Mouse (Mus musculus) hindbrain, postnatal 0 days (tissue): ENCODE measurements around the gene Olfr1328. TPM values are rescaled to one million over a fixed set of nuclear protein-coding genes. Genes with fewer than 3 reads are reported as not detected.
A peak's percentile ranks its signal among the peaks of the same experiment; 100 is the strongest.
"Not testable (repeated sequence)": the region's sequence is repeated elsewhere in the genome, so short reads cannot be mapped to it uniquely, and the experiment has no call there.

Source experiments
- ATAC-seq: fragments of 200-750 bp; cut with Nextera tagmentation; 2 replicates; pipeline ENCODE4 v1.8.0; 2017; ENCODE audit warnings: mild to moderate bottlenecking, moderate TSS enrichment, moderate library complexity
- DNase-seq: peaks from one replicate; pipeline ENCODE4 v3.0.0-alpha.2; 2015; ENCODE audit warnings: low spot score
- H3K27ac ChIP-seq: fragments of 300-500 bp; sonication (generic); 2 replicates; pipeline ENCODE4 v1.5.1; 2014; ENCODE audit warnings: mild to moderate bottlenecking
- H3K27me3 ChIP-seq: fragments of 300-500 bp; sonication (generic); 2 replicates; pipeline ENCODE4 v1.6.1; 2014; ENCODE audit warnings: low read length, mixed read lengths; ENCODE audit not compliant: insufficient read depth
- H3K36me3 ChIP-seq: fragments of 300-500 bp; sonication (generic); 2 replicates; pipeline ENCODE4 v1.6.1; 2014; ENCODE audit warnings: low read length, mixed read lengths; ENCODE audit not compliant: insufficient read depth
- H3K4me1 ChIP-seq: fragments of 300-500 bp; sonication (generic); 2 replicates; pipeline ENCODE4 v1.6.1; 2014; ENCODE audit warnings: antibody characterized with exemption, low read length, mixed read lengths; ENCODE audit not compliant: insufficient read depth
- H3K4me2 ChIP-seq: fragments of 300-500 bp; sonication (generic); 2 replicates; pipeline ENCODE4 v1.6.1; 2014; ENCODE audit warnings: low read depth, mild to moderate bottlenecking, low read length, moderate library complexity, mixed read lengths
- H3K4me3 ChIP-seq: fragments of 300-500 bp; sonication (generic); 2 replicates; pipeline ENCODE4 v1.5.1; 2014; ENCODE audit warnings: low read length
- H3K9ac ChIP-seq: fragments of 300-500 bp; sonication (generic); replicated peaks from 2 replicates; pipeline ENCODE4 v1.6.1; 2014; ENCODE audit warnings: mild to moderate bottlenecking, low read length, moderate library complexity, mixed read lengths
- H3K9me3 ChIP-seq: fragments of 300-500 bp; sonication (generic); 2 replicates; pipeline ENCODE4 v1.6.1; 2016; ENCODE audit warnings: low read length, mixed read lengths
- CTCF ChIP-seq: IDR thresholded peaks from 2 replicates; pipeline ENCODE4 v1.5.1; 2016; ENCODE audit warnings: antibody characterized with exemption, control low read depth, low read depth
- WGBS: fragments of 180-500 bp; shearing (Covaris S2); extraction: QIAGEN DNeasy Blood & Tissue Kit; methylation state at CpG from one replicate; pipeline ENCODE4 v1.1.7; 2014; 5-methylcytosine and 5-hydroxymethylcytosine counted together
- polyA plus RNA-seq: library from polyadenylated mRNA; unstranded; fragments of >200 nt; fragmentation: Nextera tagmentation; extraction: Ambion mirVana; gene quantifications from 2 replicates; pipeline ENCODE4 v1.2.1, GENCODE M21; 2015
- total RNA-seq: library from RNA; depleted of rRNA; stranded (reverse); fragments of >200 nt; gene quantifications from 2 replicates; pipeline ENCODE4 v1.2.3, GENCODE M21; 2014; rRNA removed

Olfr1328 gene
- total RNA-seq (not detected in 2 replicates), polyA plus RNA-seq (not detected in 2 replicates)

DNA sequence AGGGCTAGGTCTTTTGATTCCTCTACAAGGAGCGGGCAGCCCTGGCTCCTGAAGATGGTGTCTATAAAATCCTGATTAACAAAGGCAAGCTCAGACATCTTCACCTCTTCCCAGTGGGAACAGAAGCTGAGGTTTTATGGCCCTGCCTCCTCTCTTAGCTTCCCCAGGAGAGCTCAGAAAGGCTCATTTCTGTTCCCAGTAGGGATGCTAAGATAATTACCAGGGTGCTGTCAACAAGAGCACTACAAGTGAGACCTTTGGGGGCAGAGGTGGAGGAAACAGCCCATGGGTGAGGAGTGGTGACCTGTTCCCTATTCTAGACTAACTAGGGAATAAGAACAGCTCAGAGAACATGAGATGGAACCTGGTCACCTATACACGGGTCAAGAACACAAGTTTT, at the start of gene Olfr1328:
Gene Olfr1328 (minus strand): TSS at position 101 of the 400 bp plus-strand sequence.
- Histone ChIP-seq H3K4me2 (no peak within 1 kb of the TSS), H3K27me3 (no peaks in the 10 kb centered on the region), H3K27ac (no peak within 1 kb of the TSS), H3K36me3 (no peaks in the 10 kb centered on the region), H3K4me1 (no peaks in the 10 kb centered on the region), H3K4me3 (no peak within 1 kb of the TSS), H3K9ac (no peak within 1 kb of the TSS), H3K9me3 (no peaks in the 10 kb centered on the region)
- DNase-seq (no peak), ATAC-seq (no peak)
- no peak for TF ChIP-seq CTCF
- WGBS: 84% methylated on average over 2 of the region's 2 CpGs

DNA sequence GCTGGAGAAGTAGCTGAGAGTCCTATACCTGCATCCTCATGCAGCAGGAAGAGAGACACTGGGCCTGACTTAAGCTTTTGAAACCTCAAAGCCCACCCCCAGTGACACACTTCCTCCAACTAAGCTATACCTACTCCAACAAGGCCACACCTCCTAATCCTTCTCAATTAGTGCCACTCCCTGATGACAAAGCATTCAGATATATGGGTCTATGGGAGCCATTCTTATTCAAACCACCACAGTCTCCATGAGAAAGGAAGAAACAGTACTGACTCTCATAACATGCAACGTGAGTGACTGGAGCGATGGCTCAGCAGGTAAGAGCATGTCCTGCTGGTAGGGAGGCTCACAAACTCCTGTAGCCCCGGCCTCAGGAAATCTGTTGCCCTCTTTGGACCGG, 46.9 kb upstream of the Olfr1328 start:
- H3K27me3 ChIP-seq: no peaks in the 10 kb centered on the region
- no peaks in the 10 kb centered on the region for H3K36me3 ChIP-seq
- no peaks in the 10 kb centered on the region for H3K9me3 ChIP-seq
- no peak overlapping the region for H3K27ac ChIP-seq
- no peak for TF ChIP-seq CTCF
- 85% methylated on average over 4 of the region's 4 CpGs for WGBS
- no peak overlapping the region for H3K4me2 ChIP-seq
- ATAC-seq: no peak
- H3K4me3 ChIP-seq: no peak overlapping the region
- H3K4me1 ChIP-seq: no peaks in the 10 kb centered on the region
- DNase-seq: no peak
- H3K9ac ChIP-seq: no peak overlapping the region

DNA sequence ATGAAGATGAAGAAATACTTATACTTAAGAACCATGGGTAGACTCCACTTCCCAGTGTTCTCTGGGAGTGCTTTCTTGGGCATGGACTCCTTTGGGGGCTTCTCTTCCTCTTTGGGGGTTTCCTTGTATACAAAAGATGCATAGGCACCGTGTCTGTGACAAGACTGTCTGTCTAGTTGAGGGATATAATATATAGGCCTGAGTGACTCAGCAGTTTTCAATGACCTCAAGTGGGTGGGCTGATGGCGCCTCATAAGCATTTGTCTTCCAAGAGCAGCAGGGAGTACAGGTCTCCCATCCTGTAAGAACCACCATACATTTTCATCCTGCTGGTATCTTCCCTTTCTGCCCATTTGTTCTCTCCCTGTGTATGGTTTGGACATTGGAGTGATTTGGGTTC, 34.9 kb upstream of the Olfr1328 start:
- no peak for TF ChIP-seq CTCF
- Histone ChIP-seq H3K4me3 (no peak overlapping the region), H3K36me3 (no peaks in the 10 kb centered on the region), H3K27ac (no peak overlapping the region), H3K9me3 (no peaks in the 10 kb centered on the region), H3K4me1 (no peaks in the 10 kb centered on the region), H3K9ac (no peak overlapping the region), H3K4me2 (no peak overlapping the region), H3K27me3 (no peaks in the 10 kb centered on the region)
- DNase-seq (no peak), ATAC-seq (no peak)
- 82% methylated on average over 2 of the region's 2 CpGs for WGBS

DNA sequence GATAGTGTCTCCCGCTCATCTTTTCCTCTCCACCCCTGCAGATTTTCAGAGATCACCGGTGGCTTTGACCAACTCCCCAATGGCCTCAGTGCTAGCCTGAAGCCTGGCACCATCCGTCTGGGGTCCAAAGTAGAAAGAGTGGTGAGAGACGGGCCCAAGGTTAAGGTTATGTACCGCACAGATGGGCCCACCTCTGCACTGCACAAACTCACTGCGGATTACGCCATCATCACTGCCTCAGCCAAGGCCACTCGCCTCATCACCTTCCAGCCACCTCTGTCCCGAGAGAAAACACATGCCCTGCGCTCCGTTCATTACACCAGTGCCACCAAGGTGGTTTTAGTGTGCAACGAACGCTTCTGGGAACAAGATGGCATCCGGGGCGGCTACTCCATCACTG, 29.3 kb upstream of the Olfr1328 start:
- ATAC-seq: no peak
- Histone ChIP-seq H3K27ac (no peak overlapping the region), H3K9me3 (no peaks in the 10 kb centered on the region), H3K4me3 (no peak overlapping the region), H3K27me3 (no peaks in the 10 kb centered on the region), H3K4me2 (no peak overlapping the region), H3K4me1 (no peaks in the 10 kb centered on the region), H3K9ac (no peak overlapping the region), H3K36me3 (no peaks in the 10 kb centered on the region)
- no peak for TF ChIP-seq CTCF
- no peak for DNase-seq
- 93% methylated on average over 15 of the region's 15 CpGs for WGBS

DNA sequence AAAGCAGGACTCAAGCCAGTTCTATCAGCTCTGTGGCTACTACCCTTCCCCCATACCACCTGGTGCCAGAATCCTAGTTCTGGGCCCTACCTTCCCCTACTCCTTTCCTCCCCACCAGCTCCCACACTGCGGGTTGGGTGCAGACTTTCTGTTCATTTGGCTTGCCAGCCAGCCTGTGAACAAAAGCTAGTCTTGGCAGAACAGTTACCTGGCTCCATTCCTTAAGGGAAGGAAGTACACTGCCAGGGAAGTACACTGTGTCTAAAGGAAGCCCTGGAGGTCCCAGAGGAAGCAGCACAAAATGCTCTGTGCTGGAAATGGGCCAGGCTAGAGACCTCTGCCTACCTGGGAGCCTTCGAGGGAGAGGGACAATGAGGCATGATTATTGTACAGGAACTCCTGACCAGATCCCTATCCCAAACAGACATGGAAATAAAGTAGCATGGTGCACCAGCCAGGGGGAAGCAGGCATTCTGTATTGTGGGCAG, 22.8 kb upstream of the Olfr1328 start, which contains the start of gene Lao1:
Gene Lao1 (plus strand): TSS at position 438 of the 488 bp plus-strand sequence.
- H3K9me3 ChIP-seq: no peaks in the 10 kb centered on the region
- DNase-seq (peak; percentile 39), ATAC-seq (peak; percentile 47; the same call in 1 of the 2 replicates)
- no peak within 1 kb of the TSS for H3K9ac ChIP-seq
- no peaks in the 10 kb centered on the region for H3K36me3 ChIP-seq
- no peak within 1 kb of the TSS for H3K4me3 ChIP-seq
- no peak within 1 kb of the TSS for H3K4me2 ChIP-seq
- H3K27ac ChIP-seq: no peak within 1 kb of the TSS
- WGBS: 65% methylated on average over 2 of the region's 2 CpGs
- TF ChIP-seq CTCF: no peak
- no peaks in the 10 kb centered on the region for H3K4me1 ChIP-seq
- H3K27me3 ChIP-seq: no peaks in the 10 kb centered on the region

DNA sequence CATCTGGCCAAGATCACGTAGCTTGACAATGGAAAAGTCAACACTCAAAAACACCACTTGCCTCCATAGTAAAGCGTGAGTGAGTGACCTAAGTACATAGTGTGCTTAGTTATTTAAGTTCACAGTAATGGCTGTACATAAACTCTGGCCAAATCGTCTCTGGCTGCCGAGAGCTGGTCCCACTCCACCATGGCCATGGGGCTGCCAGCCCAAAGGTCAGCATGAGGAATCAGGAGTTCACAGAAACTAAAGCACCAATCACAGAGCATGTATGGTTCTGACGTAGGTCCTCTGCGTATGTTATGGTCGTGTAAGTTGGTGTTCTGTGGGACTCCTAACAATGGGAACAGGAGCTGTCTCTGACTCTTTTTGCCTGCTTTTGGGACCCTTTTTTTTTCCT, 20.4 kb upstream of the Olfr1328 start:
- Histone ChIP-seq H3K4me1 (no peaks in the 10 kb centered on the region), H3K4me2 (no peak overlapping the region), H3K27ac (no peak overlapping the region), H3K27me3 (no peaks in the 10 kb centered on the region), H3K9me3 (no peaks in the 10 kb centered on the region), H3K4me3 (no peak overlapping the region), H3K36me3 (no peaks in the 10 kb centered on the region), H3K9ac (no peak overlapping the region)
- WGBS: 86% methylated on average over 7 of the region's 7 CpGs
- ATAC-seq (no peak), DNase-seq (no peak)
- no peak for TF ChIP-seq CTCF

DNA sequence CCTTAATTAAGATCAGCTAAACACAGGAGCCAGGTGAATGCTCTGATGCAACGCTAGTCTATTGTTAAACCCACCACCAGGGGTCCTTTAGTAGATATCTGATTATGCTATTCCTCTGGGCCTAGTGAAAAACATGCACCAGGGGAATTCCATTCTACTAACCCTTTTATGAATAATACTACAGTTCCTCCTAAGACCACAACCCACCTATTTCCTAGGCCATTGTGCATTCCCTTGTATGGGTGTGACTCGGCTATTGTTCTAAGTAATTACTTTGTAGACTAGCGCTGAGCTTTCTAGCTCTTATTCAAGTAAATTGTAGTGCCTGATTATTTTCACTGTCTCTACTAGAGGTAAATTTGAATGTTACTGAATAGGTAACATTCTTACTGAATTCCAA, 7.1 kb downstream of the Olfr1328 start:
- H3K9me3 ChIP-seq, H3K4me3 ChIP-seq, H3K4me1 ChIP-seq, H3K27me3 ChIP-seq, H3K4me2 ChIP-seq, DNase-seq, H3K27ac ChIP-seq, H3K36me3 ChIP-seq, ATAC-seq, H3K9ac ChIP-seq: not testable (repeated sequence)
- 77% methylated on average over 3 of the region's 3 CpGs for WGBS

DNA sequence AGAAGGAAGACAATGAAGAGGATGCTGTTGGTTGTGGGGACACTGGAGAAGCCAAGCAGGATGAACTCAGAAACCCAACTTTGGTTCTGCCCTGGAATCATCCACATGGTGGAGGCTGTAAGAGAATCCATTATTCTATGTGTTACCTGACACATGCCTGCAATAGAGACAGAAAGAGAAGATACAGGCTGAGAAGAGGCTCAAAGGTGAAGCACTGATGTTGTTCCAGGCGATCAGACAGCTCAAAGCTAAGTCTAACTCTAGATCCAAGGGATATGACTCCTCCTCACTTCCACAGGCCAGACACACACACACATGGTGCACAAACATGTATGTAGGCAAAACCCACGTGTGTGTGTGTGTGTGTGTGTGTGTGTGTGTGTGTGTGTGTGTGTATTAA, 21.0 kb downstream of the Olfr1328 start, which contains the start of gene Olfr1329:
Gene Olfr1329 (minus strand): TSS at position 101 of the 400 bp plus-strand sequence.
- H3K4me1 ChIP-seq, H3K9ac ChIP-seq, H3K9me3 ChIP-seq, H3K4me3 ChIP-seq, H3K27me3 ChIP-seq, H3K27ac ChIP-seq, H3K4me2 ChIP-seq, DNase-seq, ATAC-seq, H3K36me3 ChIP-seq: not testable (repeated sequence)
- 60% methylated on average over 2 of the region's 2 CpGs for WGBS
